Mouse (Mus musculus) lung, postnatal 0 days (tissue): ENCODE measurements at regions not wholly inside any gene's neighbourhood (a gene's known extent, or its start where the extent isn't known, plus 50 kb on each side); places are given as distances from the start of the nearest gene placed in this dataset.

Experiments
- CTCF ChIP-seq: IDR thresholded peaks from 2 replicates; pipeline ENCODE4 v1.5.1; 2016; ENCODE audit warnings: antibody characterized with exemption, mild to moderate bottlenecking
- EP300 ChIP-seq: IDR thresholded peaks from 2 replicates; pipeline ENCODE4 v1.6.1; 2016; ENCODE audit warnings: antibody characterized with exemption, mild to moderate bottlenecking, control low read depth

GRCm38 (mm10) chr13:107514236-107514635 lies 492.3 kb upstream of the Kif2a start:
- TF ChIP-seq CTCF (no peak), EP300 (no peak)
